Mouse (Mus musculus) left cerebral cortex, adult 18-20 months (tissue): Measurements from ENCODE around the gene Rpl3l. TPM values are rescaled to one million over a fixed set of nuclear protein-coding genes. Genes with fewer than 3 reads are reported as not detected.
"Not testable (repeated sequence)": the region's sequence is repeated elsewhere in the genome, so short reads cannot be mapped to it uniquely, and the experiment has no call there.

Experiments
- DNase-seq, 2 experiments: peaks; one replicate each; pipeline ENCODE4 v3.0.0; 2021 to 2022; ENCODE audit warnings: low spot score in 2 of 2, mixed read lengths in 1 of 2
- total RNA-seq, 2 experiments: library from RNA; stranded (reverse); gene quantifications; 2 replicates each; pipeline ENCODE4 v1.2.3; 2021

The Rpl3l gene
- total RNA-seq, 2 experiments from 2014 or later, result 0.40 to 0.65 TPM

GRCm38 (mm10) chr17:24718938-24719337, 8.7 kb upstream of the Rpl3l start:
- DNase-seq, result not testable (repeated sequence)

GRCm38 (mm10) chr17:24719494-24720222, 8.0 kb upstream of the Rpl3l start:
- DNase-seq, result peak; percentile 98 to 99

GRCm38 (mm10) chr17:24720616-24721015, 7.0 kb upstream of the Rpl3l start:
- not testable (repeated sequence) for DNase-seq

- DNase-seq, result not testable (repeated sequence)
Observed at GRCm38 (mm10) chr17:24721383-24721955, 6.2 kb upstream of the Rpl3l start.

GRCm38 (mm10) chr17:24722220-24722924, 5.2 kb upstream of the Rpl3l start:
- DNase-seq, result no peak

- no peak for DNase-seq
Observed at GRCm38 (mm10) chr17:24723122-24723880, 4.3 kb upstream of the Rpl3l start.

GRCm38 (mm10) chr17:24723881-24724180, 3.8 kb upstream of the Rpl3l start:
- no peak for DNase-seq

- peak; percentile 95 to 97 for DNase-seq
Observed at GRCm38 (mm10) chr17:24724184-24724583, 3.4 kb upstream of the Rpl3l start, which contains the start of gene Ndufb10. TSS of gene Ndufb10 (minus strand) at chr17:24724478.

- no peak for DNase-seq
Observed at GRCm38 (mm10) chr17:24725637-24726390, 1.8 kb upstream of the Rpl3l start.

- no peak for DNase-seq
Observed at GRCm38 (mm10) chr17:24728184-24728583, 564 bp downstream of the Rpl3l start.

- DNase-seq, result no peak
Observed at GRCm38 (mm10) chr17:24729067-24729466, 1.4 kb downstream of the Rpl3l start.

- no peak for DNase-seq
Observed at GRCm38 (mm10) chr17:24730787-24731186, 3.2 kb downstream of the Rpl3l start.

GRCm38 (mm10) chr17:24732233-24732935, 4.8 kb downstream of the Rpl3l start:
- DNase-seq, result no peak

GRCm38 (mm10) chr17:24733434-24734050, 5.9 kb downstream of the Rpl3l start:
- DNase-seq, result no peak

- DNase-seq, result no peak
Observed at GRCm38 (mm10) chr17:24734513-24734912, 6.9 kb downstream of the Rpl3l start.

- DNase-seq, result no peak
Observed at GRCm38 (mm10) chr17:24735446-24735845, 7.8 kb downstream of the Rpl3l start.

GRCm38 (mm10) chr17:24736330-24737051, 8.9 kb downstream of the Rpl3l start, which contains the start of gene Msrb1:
TSS of gene Msrb1 (plus strand) at chr17:24736642.
- peak; percentile 92 for DNase-seq

- DNase-seq, result no peak
Observed at GRCm38 (mm10) chr17:24737135-24737810, 9.7 kb downstream of the Rpl3l start.
